Mouse (Mus musculus): ENCODE measurements around the gene Ccnt1. TPM values are rescaled to one million over a fixed set of nuclear protein-coding genes. Genes with fewer than 3 reads are reported as not detected.

Gene Ccnt1
- polyA plus RNA-seq, 2 experiments: 19.4 to 45.3 TPM

GRCm38 (mm10) chr15:98507321-98507720, 63.4 kb downstream of the Ccnt1 start:
- H3K9me3 ChIP-seq (ENCODE audit: control insufficient read depth, low read length): no peaks in the 10 kb centered on the region
- ATAC-seq (ENCODE audit: low FRiP score, low read depth): no peak
- no peak for DNase-seq (ENCODE audit: low spot score)
- H3K9ac ChIP-seq (ENCODE audit: low read depth, low read length, severe bottlenecking): no peak overlapping the region
- WGBS: 81% methylated on average over 6 of the region's 6 CpGs
- peaks cover 10% of the 10 kb centered on the region for H3K4me1 ChIP-seq (ENCODE audit: control insufficient read depth, insufficient read depth, low read length)
- H3K4me2 ChIP-seq (replicated peaks; ENCODE audit: low read depth, low read length, severe bottlenecking): no peak overlapping the region
- H3K36me3 ChIP-seq (ENCODE audit: control insufficient read depth, insufficient read depth, low read length): no peaks in the 10 kb centered on the region
- no peak for TF ChIP-seq POLR2A (IDR thresholded peaks at IDR 0.05; ENCODE audit: borderline replicate concordance, extremely low read depth, insufficient read depth, insufficient read length)
- H3K27me3 ChIP-seq (ENCODE audit: control insufficient read depth, insufficient read depth, low read length): no peaks in the 10 kb centered on the region
- no peak overlapping the region for H3K27ac ChIP-seq (replicated peaks; ENCODE audit: low read depth, low read length)
- H3K4me3 ChIP-seq (replicated peaks; ENCODE audit: low read length): no peak overlapping the region

GRCm38 (mm10) chr15:98506253-98506957, 64.3 kb downstream of the Ccnt1 start:
- DNase-seq (ENCODE audit: low spot score) (no peak), ATAC-seq (ENCODE audit: low FRiP score, low read depth) (no peak)
- TF ChIP-seq POLR2A (IDR thresholded peaks at IDR 0.05; ENCODE audit: borderline replicate concordance, extremely low read depth, insufficient read depth, insufficient read length): no peak
- H3K4me2 ChIP-seq (replicated peaks; ENCODE audit: low read depth, low read length, severe bottlenecking): no peak overlapping the region
- H3K4me1 ChIP-seq (ENCODE audit: control insufficient read depth, insufficient read depth, low read length): peaks cover 10% of the 10 kb centered on the region
- H3K36me3 ChIP-seq (ENCODE audit: control insufficient read depth, insufficient read depth, low read length): no peaks in the 10 kb centered on the region
- no peak overlapping the region for H3K9ac ChIP-seq (ENCODE audit: low read depth, low read length, severe bottlenecking)
- H3K9me3 ChIP-seq (ENCODE audit: control insufficient read depth, low read length): no peaks in the 10 kb centered on the region
- WGBS: 81% methylated on average over 9 of the region's 9 CpGs
- no peak overlapping the region for H3K27ac ChIP-seq (replicated peaks; ENCODE audit: low read depth, low read length)
- no peak overlapping the region for H3K4me3 ChIP-seq (replicated peaks; ENCODE audit: low read length)
- H3K27me3 ChIP-seq (ENCODE audit: control insufficient read depth, insufficient read depth, low read length): no peaks in the 10 kb centered on the region

GRCm38 (mm10) chr15:98504514-98504913, 66.2 kb downstream of the Ccnt1 start:
- no peak overlapping the region for H3K27ac ChIP-seq (replicated peaks; ENCODE audit: low read depth, low read length)
- ATAC-seq (ENCODE audit: low FRiP score, low read depth): peak; percentile 23; the same call in 1 of the 2 replicates
- peak; percentile 64 for DNase-seq (ENCODE audit: low spot score)
- H3K4me1 ChIP-seq (ENCODE audit: control insufficient read depth, insufficient read depth, low read length): 0 out of 2 replicates have a peak, but pooled peaks cover 5% of the 10 kb centered on the region
- 13% methylated on average over 18 of the region's 18 CpGs for WGBS
- TF ChIP-seq POLR2A (IDR thresholded peaks at IDR 0.05; ENCODE audit: borderline replicate concordance, extremely low read depth, insufficient read depth, insufficient read length): no peak
- H3K4me2 ChIP-seq (replicated peaks; ENCODE audit: low read depth, low read length, severe bottlenecking): no peak overlapping the region
- H3K9me3 ChIP-seq (ENCODE audit: control insufficient read depth, low read length): no peaks in the 10 kb centered on the region
- H3K4me3 ChIP-seq (replicated peaks; ENCODE audit: low read length): no peak overlapping the region
- no peaks in the 10 kb centered on the region for H3K36me3 ChIP-seq (ENCODE audit: control insufficient read depth, insufficient read depth, low read length)
- H3K27me3 ChIP-seq (ENCODE audit: control insufficient read depth, insufficient read depth, low read length): no peaks in the 10 kb centered on the region
- H3K9ac ChIP-seq (ENCODE audit: low read depth, low read length, severe bottlenecking): no peak overlapping the region

- ATAC-seq (ENCODE audit: low FRiP score, low read depth): no peak
- WGBS: 86% methylated on average over 3 of the region's 3 CpGs
Observed at GRCm38 (mm10) chr15:98503317-98503716, 67.4 kb downstream of the Ccnt1 start.

GRCm38 (mm10) chr15:98497631-98498030, 73.1 kb downstream of the Ccnt1 start:
- H3K9me3 ChIP-seq (ENCODE audit: control insufficient read depth, low read length): no peaks in the 10 kb centered on the region
- TF ChIP-seq POLR2A (IDR thresholded peaks at IDR 0.05; ENCODE audit: borderline replicate concordance, extremely low read depth, insufficient read depth, insufficient read length): no peak
- H3K27ac ChIP-seq (replicated peaks; ENCODE audit: low read depth, low read length): no peak overlapping the region
- no peaks in the 10 kb centered on the region for H3K36me3 ChIP-seq (ENCODE audit: control insufficient read depth, insufficient read depth, low read length)
- no peak for ATAC-seq (ENCODE audit: low FRiP score, low read depth)
- H3K4me2 ChIP-seq (replicated peaks; ENCODE audit: low read depth, low read length, severe bottlenecking): no peak overlapping the region
- H3K27me3 ChIP-seq (ENCODE audit: control insufficient read depth, insufficient read depth, low read length): no peaks in the 10 kb centered on the region
- no peak overlapping the region for H3K4me3 ChIP-seq (replicated peaks; ENCODE audit: low read length)
- H3K4me1 ChIP-seq (ENCODE audit: control insufficient read depth, insufficient read depth, low read length): no peaks in the 10 kb centered on the region
- DNase-seq (ENCODE audit: low spot score): no peak
- H3K9ac ChIP-seq (ENCODE audit: low read depth, low read length, severe bottlenecking): no peak overlapping the region
- WGBS: 86% methylated on average over 17 of the region's 17 CpGs

More at GRCm38 (mm10) chr15:98503317-98503716, 67.4 kb downstream of the Ccnt1 start:
- Histone ChIP-seq H3K27ac (replicated peaks; ENCODE audit: low read depth, low read length) (no peak overlapping the region), H3K9me3 (ENCODE audit: control insufficient read depth, low read length) (no peaks in the 10 kb centered on the region), H3K27me3 (ENCODE audit: control insufficient read depth, insufficient read depth, low read length) (no peaks in the 10 kb centered on the region), H3K4me1 (ENCODE audit: control insufficient read depth, insufficient read depth, low read length) (0 out of 2 replicates have a peak, but pooled peaks cover 5% of the 10 kb centered on the region), H3K9ac (ENCODE audit: low read depth, low read length, severe bottlenecking) (no peak overlapping the region), H3K36me3 (ENCODE audit: control insufficient read depth, insufficient read depth, low read length) (no peaks in the 10 kb centered on the region), H3K4me3 (replicated peaks; ENCODE audit: low read length) (no peak overlapping the region), H3K4me2 (replicated peaks; ENCODE audit: low read depth, low read length, severe bottlenecking) (no peak overlapping the region)
- TF ChIP-seq POLR2A (IDR thresholded peaks at IDR 0.05; ENCODE audit: borderline replicate concordance, extremely low read depth, insufficient read depth, insufficient read length): no peak
- no peak for DNase-seq (ENCODE audit: low spot score)

Data from limb, embryonic 14.5 days (tissue).